Mouse (Mus musculus) lung, embryonic 16.5 days (tissue): ENCODE measurements around the gene Sash1. TPM values are rescaled to one million over a fixed set of nuclear protein-coding genes. Genes with fewer than 3 reads are reported as not detected.

Source experiments
- ATAC-seq: fragments of 200-750 bp; cut with Nextera tagmentation; 2 replicates; pipeline ENCODE4 v1.8.0; 2017; ENCODE audit warnings: low read depth, mild to moderate bottlenecking, moderate library complexity
- H3K27ac ChIP-seq: fragments of 300-500 bp; sonication (generic); 2 replicates; pipeline ENCODE4 v1.5.1; 2014; ENCODE audit warnings: mild to moderate bottlenecking, control low read depth, low read length
- H3K27me3 ChIP-seq: fragments of 300-500 bp; sonication (generic); 2 replicates; pipeline ENCODE4 v1.6.1; 2014; ENCODE audit warnings: low read depth, low read length, mixed read lengths; ENCODE audit not compliant: control insufficient read depth, insufficient read depth
- H3K36me3 ChIP-seq: fragments of 300-500 bp; sonication (generic); 2 replicates; pipeline ENCODE4 v1.6.1; 2014; ENCODE audit warnings: low read length; ENCODE audit not compliant: control insufficient read depth, insufficient read depth
- H3K4me1 ChIP-seq: fragments of 300-500 bp; sonication (generic); replicated peaks from 2 replicates; pipeline ENCODE4 v1.6.1; 2014; ENCODE audit warnings: low read length, mixed read lengths; ENCODE audit not compliant: control insufficient read depth, insufficient read depth
- H3K4me2 ChIP-seq: fragments of 300-500 bp; sonication (generic); 2 replicates; pipeline ENCODE4 v1.6.1; 2014; ENCODE audit warnings: low read depth, low read length, control low read depth
- H3K4me3 ChIP-seq: fragments of 300-500 bp; sonication (generic); 2 replicates; pipeline ENCODE4 v1.5.1; 2014; ENCODE audit warnings: mild to moderate bottlenecking, low read length, control low read depth
- H3K9ac ChIP-seq: fragments of 300-500 bp; sonication (generic); 2 replicates; pipeline ENCODE4 v1.6.1; 2014; ENCODE audit warnings: low read length, control low read depth
- H3K9me3 ChIP-seq: fragments of 300-500 bp; sonication (generic); 2 replicates; pipeline ENCODE4 v1.6.1; 2016; ENCODE audit warnings: low read length; ENCODE audit not compliant: control insufficient read depth
- WGBS: fragments of 180-500 bp; shearing (Covaris S2); extraction: QIAGEN DNeasy Blood & Tissue Kit; methylation state at CpG from one replicate; pipeline ENCODE4 v1.1.7; 2014; 5-methylcytosine and 5-hydroxymethylcytosine counted together
- polyA plus RNA-seq: library from polyadenylated mRNA; unstranded; fragments of >200 nt; fragmentation: Nextera tagmentation; extraction: Ambion mirVana; gene quantifications from 2 replicates; pipeline ENCODE4 v1.2.1, GENCODE M21; 2015

Gene Sash1
- polyA plus RNA-seq, 1 experiment from 2014 or later, result 4.1 TPM

DNA sequence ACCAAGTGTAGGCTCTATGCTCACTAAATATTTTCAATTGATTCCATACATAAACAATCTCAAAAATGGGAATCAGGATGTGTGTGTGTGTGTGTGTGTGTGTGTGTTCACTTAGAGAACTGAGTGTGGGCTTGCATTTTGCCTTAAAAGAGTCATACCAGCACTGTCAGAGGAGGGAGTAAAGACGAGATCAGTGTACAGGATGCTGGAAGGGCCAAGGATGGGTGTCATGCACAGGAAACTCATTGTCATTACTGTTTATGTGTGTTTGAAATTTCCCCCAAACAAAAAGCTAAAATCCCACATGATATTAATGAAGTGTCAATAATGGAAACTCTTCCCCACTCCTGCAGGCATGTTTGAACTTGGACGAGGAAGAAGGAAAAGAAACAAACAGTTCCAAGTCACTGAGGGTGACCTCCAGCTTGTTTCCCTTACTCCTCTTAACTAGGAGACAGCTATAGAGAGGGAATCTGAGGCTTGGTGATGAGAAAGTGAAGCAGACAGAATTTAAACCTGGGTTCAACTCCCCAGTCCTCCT lies 40.6 kb downstream of the Sash1 start:
- Histone ChIP-seq H3K9ac (no peak overlapping the region), H3K27ac (peak overlapping the region; percentile 77), H3K4me1 (peaks cover 15% of the 10 kb centered on the region), H3K27me3 (no peaks in the 10 kb centered on the region), H3K9me3 (no peaks in the 10 kb centered on the region), H3K36me3 (peaks cover 7% of the 10 kb centered on the region; the same call in 1 of the 2 replicates), H3K4me2 (no peak overlapping the region), H3K4me3 (no peak overlapping the region)
- peak; percentile 93 for ATAC-seq
- WGBS, result 18% methylated on average over 2 of the region's 2 CpGs

DNA sequence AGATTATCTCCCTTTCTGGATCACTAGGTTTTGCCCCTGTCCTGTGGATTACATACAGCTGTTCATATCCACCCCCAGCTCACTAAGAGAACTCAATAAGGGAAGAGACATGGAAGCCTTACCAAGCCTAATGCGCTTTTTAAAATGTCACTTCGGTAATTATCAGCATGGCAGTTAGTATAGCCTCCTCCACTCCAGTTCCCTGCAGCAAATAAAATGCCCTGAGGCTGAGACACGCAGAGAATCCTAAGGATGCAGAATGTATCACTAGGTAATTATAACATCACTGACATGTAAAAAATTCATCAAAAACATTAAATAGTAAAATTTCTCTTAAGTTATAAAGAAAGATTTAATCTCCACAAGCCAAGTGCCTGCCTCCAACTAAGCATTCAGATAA lies 45.9 kb downstream of the Sash1 start:
- Histone ChIP-seq H3K9me3 (no peaks in the 10 kb centered on the region), H3K4me3 (no peak overlapping the region), H3K27ac (no peak overlapping the region), H3K9ac (no peak overlapping the region), H3K27me3 (no peaks in the 10 kb centered on the region), H3K4me2 (no peak overlapping the region), H3K36me3 (no peaks in the 10 kb centered on the region), H3K4me1 (peaks cover under 1% of the 10 kb centered on the region; the same call in 1 of the 2 replicates)
- ATAC-seq, result no peak
- WGBS, result 63% methylated on average over 3 of the region's 3 CpGs

DNA sequence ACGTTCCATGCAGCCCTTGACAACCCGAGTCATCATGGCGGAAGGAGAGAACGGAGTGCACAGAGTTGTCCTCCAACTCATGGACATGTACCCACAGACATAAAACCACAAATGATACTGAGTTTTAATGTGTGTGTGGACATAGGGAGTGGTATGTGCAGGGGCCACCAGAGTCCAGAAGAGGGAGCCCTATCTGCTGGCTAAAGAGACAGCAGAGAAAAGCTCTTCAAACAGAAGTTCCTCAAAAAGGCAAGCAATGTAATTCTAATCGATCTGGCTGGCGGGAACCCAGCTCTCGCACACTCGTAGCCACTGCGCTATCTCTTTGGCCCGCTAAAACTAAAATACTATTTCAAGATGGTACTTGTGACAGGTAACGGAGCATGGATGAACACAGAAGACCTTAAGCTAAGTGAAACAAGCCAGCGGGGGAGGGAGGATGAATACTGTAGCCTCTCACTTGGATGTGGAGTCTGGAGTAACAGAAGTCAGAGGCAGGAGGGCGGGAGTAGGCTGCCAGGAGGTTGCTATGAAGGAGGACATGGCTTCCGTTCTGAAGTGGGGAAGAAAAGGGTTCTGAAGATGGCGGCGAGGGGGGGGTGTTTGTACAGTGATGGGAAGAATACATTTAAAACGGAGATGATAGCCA lies 51.9 kb downstream of the Sash1 start:
- no peak for ATAC-seq
- no peaks in the 10 kb centered on the region for H3K27me3 ChIP-seq
- WGBS, result 90% methylated on average over 17 of the region's 17 CpGs
- no peak overlapping the region for H3K4me2 ChIP-seq
- H3K36me3 ChIP-seq, result no peaks in the 10 kb centered on the region
- H3K4me1 ChIP-seq, result peaks cover 10% of the 10 kb centered on the region; the same call in 1 of the 2 replicates
- H3K4me3 ChIP-seq, result no peak overlapping the region
- H3K27ac ChIP-seq, result no peak overlapping the region
- H3K9ac ChIP-seq, result no peak overlapping the region
- no peaks in the 10 kb centered on the region for H3K9me3 ChIP-seq

DNA sequence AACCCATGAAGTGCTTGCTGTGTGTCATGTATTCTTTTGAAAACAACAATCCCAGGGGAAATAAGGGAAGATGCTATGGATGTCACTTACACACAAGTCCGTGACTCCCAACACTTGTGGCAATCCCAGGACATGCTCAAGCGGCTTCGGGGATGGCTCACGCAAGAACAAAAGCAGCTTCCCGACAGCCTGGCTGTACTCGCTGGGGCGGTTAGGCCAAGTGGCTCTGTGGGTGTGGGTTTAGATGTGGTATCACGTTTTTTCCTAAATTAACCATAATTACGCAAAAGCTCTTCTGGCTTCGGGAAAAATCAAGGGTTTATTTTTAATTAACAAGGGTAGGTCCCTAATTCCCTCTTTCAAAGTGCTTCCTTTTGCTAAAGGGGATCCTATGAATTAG lies 59.6 kb downstream of the Sash1 start:
- no peaks in the 10 kb centered on the region for H3K27me3 ChIP-seq
- no peak for ATAC-seq
- no peak overlapping the region for H3K4me3 ChIP-seq
- peaks cover 15% of the 10 kb centered on the region for H3K4me1 ChIP-seq
- WGBS, result 80% methylated on average over 10 of the region's 10 CpGs
- H3K4me2 ChIP-seq, result no peak overlapping the region
- no peak overlapping the region for H3K27ac ChIP-seq
- no peaks in the 10 kb centered on the region for H3K36me3 ChIP-seq
- no peaks in the 10 kb centered on the region for H3K9me3 ChIP-seq
- no peak overlapping the region for H3K9ac ChIP-seq

DNA sequence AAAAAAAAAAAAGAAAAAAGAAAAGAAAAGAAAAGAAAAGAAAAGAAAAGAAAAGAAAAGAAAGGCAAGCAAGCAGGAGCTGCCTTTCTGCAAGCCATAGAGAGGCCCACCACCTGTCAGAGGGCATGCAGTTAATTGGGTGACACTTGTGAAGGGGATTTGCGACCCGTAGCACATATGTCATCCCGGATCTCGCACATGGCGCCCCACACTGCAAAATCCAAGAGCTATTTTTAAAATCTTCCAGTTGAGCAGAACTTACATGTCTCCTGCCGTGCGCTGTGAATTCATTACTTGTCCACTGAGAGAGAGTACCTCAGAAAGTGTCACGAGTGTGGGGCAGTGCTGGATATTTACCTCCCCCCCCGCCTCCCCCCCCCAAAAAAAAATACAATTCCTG lies 60.0 kb downstream of the Sash1 start:
- ATAC-seq, result no peak
- Histone ChIP-seq H3K27ac (no peak overlapping the region), H3K4me3 (no peak overlapping the region), H3K36me3 (no peaks in the 10 kb centered on the region), H3K9me3 (no peaks in the 10 kb centered on the region), H3K9ac (no peak overlapping the region), H3K4me1 (peaks cover 13% of the 10 kb centered on the region), H3K27me3 (no peaks in the 10 kb centered on the region), H3K4me2 (no peak overlapping the region)
- 55% methylated on average over 9 of the region's 9 CpGs for WGBS

DNA sequence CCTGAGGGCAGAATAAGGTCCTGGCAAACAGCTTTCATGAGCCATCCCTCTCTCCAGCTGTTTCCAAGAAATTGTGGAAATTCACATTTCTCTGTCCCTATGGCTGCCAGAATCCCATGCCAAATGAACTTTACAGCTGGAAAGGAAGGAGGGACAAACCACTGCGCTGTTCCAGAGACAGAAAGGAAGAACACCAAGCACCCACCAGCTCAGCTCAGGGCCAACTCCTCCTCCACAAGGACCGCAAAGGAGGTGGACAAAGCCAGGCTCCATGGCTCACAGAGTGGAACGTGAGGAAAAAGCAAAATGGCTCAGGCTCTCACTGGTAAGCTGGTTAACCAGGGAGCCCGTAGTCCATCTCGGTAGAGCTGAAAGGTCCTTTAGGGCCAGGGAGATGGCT lies 67.8 kb downstream of the Sash1 start:
- WGBS, result 74% methylated on average over 5 of the region's 5 CpGs
- H3K27ac ChIP-seq, result no peak overlapping the region

DNA sequence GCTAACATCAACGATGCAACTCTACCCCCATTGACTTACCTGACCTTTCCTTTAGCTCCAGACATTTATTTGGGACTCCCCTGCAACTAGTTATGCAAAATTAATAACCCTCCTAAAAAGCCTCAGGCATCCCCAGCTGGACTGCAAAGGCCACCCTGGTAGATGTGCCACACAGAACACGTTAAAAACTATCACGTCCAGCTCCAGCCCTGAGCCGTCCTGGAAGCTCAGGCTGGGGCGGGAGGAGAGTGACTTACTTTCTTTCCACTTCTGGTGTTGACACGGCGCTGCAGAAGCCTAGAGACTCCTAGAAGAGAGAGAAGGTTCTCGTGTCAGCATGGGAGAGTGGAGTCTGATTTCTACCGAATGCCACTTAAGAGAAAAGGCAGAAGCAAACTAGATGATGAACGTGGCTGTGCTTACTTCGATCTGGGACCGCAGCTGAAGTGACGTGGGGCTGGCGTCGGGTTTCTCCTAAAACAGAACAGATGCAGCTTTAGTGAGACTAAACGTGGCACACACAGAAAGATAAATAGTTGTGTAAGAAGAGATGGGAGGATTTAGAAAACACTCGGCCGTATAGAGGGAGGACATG lies 71.8 kb downstream of the Sash1 start:
- Histone ChIP-seq H3K27ac (no peak overlapping the region), H3K4me3 (no peak overlapping the region), H3K9me3 (no peaks in the 10 kb centered on the region), H3K36me3 (0 out of 2 replicates have a peak, but pooled peaks cover 3% of the 10 kb centered on the region), H3K9ac (no peak overlapping the region), H3K27me3 (no peaks in the 10 kb centered on the region), H3K4me2 (no peak overlapping the region), H3K4me1 (peaks cover 8% of the 10 kb centered on the region)
- no peak for ATAC-seq
- 27% methylated on average over 18 of the region's 18 CpGs for WGBS

More for the DNA sequence above, 67.8 kb downstream of the Sash1 start:
- Histone ChIP-seq H3K4me3 (no peak overlapping the region), H3K9ac (no peak overlapping the region), H3K9me3 (no peaks in the 10 kb centered on the region), H3K27me3 (no peaks in the 10 kb centered on the region), H3K4me2 (no peak overlapping the region), H3K36me3 (no peaks in the 10 kb centered on the region), H3K4me1 (peaks cover 19% of the 10 kb centered on the region)
- peak; percentile 44; the same call in 1 of the 2 replicates for ATAC-seq

DNA sequence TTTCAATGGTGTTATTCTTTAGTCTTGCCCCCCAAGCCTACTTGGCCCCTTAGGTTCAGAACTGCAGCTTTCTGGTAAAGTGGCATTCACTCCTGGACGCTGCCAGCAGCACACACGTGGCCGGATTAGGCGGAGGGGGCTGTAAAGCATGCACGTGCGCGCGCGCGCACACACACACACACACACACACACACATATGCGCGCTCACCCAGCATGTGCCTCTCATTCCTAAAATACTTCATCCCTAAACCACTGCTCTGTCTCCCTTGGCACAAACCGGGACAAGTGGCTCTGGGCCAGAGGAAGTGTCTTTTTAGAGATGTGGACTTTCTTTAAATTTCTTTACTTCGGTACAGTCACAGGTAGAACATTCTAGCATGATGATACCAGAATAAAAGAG lies 72.6 kb downstream of the Sash1 start:
- peaks cover 3% of the 10 kb centered on the region; the same call in 1 of the 2 replicates for H3K36me3 ChIP-seq
- H3K4me1 ChIP-seq, result peaks cover 8% of the 10 kb centered on the region
- no peak for ATAC-seq
- H3K4me2 ChIP-seq, result no peak overlapping the region
- no peak overlapping the region for H3K9ac ChIP-seq
- WGBS, result 78% methylated on average over 14 of the region's 14 CpGs
- H3K27me3 ChIP-seq, result no peaks in the 10 kb centered on the region
- H3K4me3 ChIP-seq, result no peak overlapping the region
- no peaks in the 10 kb centered on the region for H3K9me3 ChIP-seq
- no peak overlapping the region for H3K27ac ChIP-seq

DNA sequence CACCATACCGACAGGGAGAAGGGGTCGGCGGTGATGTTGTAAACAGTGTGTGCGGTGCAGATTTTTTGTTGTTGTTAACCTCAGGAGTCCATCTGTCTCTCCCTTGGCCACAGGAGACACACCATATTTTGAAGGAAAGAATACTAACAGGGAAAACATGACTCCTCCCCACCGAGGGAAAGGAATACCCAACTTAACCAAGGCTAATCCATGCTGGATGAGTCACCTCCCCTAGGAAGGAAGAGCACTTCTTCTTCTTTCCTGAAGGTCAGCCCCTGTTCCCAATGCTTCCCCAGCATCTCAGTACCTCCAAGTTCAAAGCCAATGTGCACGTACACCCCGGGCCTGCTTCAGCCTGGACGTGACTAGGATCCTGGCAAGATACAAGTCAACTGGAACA lies 73.1 kb downstream of the Sash1 start:
- H3K4me1 ChIP-seq, result peaks cover 8% of the 10 kb centered on the region
- H3K27ac ChIP-seq, result no peak overlapping the region
- H3K36me3 ChIP-seq, result peaks cover 3% of the 10 kb centered on the region; the same call in 1 of the 2 replicates
- no peak overlapping the region for H3K4me3 ChIP-seq
- no peak for ATAC-seq
- no peaks in the 10 kb centered on the region for H3K9me3 ChIP-seq
- H3K4me2 ChIP-seq, result no peak overlapping the region
- no peak overlapping the region for H3K9ac ChIP-seq
- no peaks in the 10 kb centered on the region for H3K27me3 ChIP-seq
- WGBS, result 78% methylated on average over 8 of the region's 8 CpGs
